Mouse (Mus musculus): Measurements from ENCODE around the gene 2010300C02Rik.

GRCm38 (mm10) chr1:37598986-37599385 is 120.9 kb downstream of the 2010300C02Rik start:
- TF ChIP-seq CTCF (IDR thresholded peaks at IDR 0.05; ENCODE audit: low read depth, low read length) (no peak), POLR2A (IDR thresholded peaks at IDR 0.05; ENCODE audit: extremely low read depth, insufficient read depth, low read length) (no peak)

Measured in liver, adult 2 months (tissue).